Mouse (Mus musculus) spleen, adult 12 weeks (tissue): ENCODE data around the gene Crp.

Experiments used
- DNase-seq: peaks from one replicate; pipeline ENCODE4 v3.0.0; 2022; ENCODE audit warnings: low spot score

Gene Crp

DNA sequence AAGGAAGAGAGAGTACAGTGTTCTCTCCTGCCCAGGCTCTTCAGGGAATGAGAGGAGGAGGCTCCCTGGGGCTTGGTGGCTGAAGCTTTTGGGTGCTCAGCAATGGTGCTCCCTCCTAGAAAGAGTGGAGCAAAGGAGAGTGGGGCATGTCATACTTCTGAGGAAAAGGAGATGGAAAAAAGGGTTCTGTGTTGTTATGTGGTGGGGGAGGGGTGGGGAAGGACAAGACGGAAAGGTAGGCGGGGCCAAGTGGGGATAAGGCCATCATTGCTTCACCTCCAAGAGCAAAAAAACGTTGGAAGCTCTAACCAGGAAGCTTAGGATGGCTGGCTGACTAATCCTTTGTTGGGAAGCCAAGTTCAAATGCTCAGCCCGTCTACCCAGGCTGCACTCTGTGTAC lies 14.1 kb downstream of the Crp start:
- no peak for DNase-seq

DNA sequence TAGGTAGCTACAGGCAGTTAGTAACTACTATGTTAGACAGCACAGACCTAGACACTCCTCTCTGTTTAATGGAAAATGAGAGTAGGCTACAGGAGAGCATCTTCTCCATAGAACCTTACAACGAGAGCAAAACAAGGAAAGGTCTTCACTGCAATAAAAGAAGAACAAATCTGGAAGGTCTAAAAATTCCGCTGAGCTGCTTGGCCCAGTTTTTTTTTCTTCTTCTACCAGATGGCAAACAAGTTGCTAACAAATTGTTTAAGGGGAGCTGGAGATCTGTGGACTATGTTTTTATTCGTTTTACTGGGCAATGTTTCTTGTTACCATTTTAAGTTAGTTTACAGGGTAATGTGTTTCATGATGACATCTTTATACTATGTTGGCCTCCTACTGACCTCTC lies 53.4 kb downstream of the Crp start:
- no peak for DNase-seq

DNA sequence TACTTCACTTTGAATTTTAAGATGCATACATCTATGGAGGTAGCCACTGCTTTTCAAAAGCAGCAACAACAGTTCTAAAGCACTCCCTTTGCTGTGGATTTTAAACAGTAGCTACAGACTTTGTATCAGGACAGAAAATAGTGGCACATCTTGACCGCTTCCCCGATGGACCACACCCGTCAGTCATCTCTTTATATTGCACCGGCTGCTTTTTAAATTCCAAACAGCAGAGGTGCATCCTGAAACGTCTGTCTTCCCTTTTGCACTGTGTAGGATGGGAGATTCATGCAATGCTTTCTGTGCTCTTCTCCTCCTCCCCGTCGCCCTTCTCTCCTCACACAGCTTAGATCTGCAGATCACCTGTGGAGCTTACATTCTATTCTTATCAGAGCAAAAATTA lies 57.3 kb downstream of the Crp start:
- DNase-seq = no peak

DNA sequence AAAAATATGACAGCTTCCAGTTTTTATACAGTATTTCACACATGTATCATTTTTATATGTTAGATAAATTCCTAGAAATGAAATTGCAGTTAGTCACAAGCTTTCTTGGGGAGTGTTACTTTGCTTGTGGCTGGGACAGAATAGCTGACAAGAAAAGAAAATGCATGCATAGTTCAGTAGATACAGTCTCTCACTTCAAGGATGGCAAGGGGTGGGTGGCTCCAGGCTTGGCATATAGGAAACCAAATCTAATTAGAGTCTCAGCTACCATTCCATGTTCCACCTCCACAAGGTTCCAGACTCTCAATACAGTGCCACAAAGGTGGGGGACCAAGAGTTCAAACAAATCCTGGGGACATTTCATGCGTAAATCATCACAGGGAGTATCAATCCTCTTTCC lies 61.7 kb downstream of the Crp start:
- DNase-seq = no peak

DNA sequence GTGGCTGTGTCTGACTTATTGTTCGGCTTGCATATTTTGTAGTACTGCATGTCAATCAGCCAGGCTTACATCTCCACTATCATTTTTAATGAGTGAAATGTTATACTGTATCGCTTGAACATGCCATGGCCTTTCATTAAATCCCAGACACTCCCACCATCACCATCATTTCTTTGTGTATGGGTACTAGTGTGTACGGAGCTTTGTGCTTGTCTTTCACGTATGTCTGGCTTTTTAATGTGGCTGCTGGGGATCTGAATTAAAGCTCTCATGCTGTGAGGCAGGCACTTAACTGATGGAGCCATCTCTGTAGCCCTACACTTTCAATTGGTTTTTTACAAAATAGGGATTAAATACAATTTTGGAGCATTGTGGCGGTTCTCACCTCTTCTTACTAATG lies 81.3 kb downstream of the Crp start:
- no peak for DNase-seq

DNA sequence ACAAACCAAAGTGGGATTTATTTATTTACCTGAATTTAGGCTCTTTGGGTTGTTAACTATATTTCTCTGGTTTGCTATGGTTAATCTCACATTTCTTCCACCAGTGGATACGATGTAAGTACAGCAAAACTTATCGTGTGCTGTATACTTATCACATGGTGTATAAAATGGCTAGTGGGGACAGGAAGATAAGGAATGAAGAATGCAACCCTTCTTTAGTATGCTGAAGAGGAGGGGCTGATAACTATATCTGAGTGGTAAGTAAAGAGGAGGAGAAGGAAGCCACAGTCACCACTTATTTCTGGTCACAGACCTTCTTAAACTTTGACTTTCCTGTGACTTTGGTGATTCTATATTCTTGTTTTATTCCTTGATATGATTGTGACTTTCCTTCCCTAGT lies 87.5 kb downstream of the Crp start:
- DNase-seq = no peak

DNA sequence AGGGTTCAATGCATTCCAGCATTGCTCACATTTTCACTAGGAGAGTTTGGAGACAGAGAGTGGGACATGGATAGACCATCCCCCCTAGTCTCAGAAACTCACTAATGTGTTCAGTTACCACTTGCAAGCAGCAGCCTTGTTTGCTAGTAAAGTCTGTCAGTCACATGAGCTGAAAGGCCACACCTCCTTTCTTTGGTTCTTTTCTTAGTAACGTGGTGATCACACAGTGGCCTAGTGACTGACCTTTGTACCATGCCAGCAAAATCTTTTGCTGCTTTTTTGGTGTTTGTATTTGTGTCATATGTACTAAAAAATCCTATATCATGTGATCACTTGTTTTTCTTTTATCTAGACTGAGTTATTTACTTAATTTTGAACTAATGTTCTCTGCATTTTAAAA lies 88.0 kb downstream of the Crp start:
- DNase-seq = no peak

DNA sequence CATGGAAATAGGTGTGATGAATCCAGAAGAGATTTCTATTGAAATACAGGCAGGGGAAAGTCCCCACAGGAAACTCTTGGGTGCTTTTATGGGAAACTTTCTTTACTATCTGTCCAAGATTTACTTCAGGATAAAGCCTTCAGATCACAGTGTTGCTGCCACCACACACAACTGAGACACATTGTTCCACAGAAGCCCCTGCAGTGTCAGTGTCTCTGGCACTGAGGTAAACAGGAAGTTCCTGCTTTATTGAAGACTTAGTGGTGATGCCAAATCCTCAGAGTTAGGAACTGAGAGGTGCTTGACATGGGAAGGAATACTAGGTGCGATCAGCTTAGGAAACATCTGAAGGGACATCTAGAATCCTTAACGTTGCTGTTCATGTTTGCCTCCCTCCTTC lies 131.1 kb downstream of the Crp start:
- no peak for DNase-seq

DNA sequence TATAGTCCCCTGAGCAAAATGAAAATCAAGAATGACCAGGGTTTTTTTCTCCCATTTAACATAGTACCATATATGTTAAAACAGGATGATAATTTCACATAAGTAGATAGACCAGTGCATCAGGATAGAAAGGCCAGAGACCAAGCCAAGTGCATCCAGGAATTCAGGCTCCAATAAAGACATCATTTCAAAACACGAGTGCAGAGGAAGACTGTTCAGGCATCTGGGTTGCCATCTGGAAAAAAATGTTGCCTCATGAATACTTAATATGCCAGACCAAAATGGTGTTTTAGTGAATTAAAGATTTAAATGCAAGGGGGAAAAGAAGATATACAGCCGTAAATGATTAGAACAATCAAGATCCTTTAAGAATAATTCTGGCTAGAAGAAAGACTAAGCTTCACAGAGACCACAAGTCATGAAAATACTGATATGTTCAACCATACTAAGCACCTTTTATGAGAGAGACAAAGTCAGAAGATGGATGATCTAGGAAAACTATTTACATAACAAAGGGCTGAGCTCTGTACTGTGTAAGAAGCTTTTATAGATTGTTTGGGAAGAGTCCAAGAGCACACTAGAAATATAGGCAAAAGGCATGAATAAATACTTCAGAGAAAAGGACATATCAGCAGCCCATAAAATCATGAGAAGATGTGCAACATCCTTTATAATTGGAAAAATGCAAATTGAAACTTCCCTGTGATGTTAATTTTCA lies 149.3 kb downstream of the Crp start:
- DNase-seq = no peak

DNA sequence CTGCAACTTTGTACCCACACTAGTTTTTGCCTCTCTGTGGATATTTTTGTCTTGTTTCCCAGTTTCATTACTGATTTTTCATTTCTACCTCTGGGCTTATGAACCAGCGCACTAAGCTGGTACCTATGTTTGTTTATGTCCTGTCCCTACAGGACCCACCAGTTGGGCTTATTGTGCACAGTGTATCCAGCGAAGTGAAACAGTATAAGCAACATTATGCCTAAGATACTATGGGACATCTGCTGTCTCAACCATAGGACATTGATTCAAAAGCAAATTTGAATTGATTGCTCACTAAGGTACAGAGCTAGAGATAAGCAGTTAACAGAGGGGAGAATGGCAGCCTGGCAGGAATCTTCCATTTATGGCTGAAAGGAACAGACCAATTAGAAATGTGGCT lies 150.3 kb downstream of the Crp start:
- no peak for DNase-seq

DNA sequence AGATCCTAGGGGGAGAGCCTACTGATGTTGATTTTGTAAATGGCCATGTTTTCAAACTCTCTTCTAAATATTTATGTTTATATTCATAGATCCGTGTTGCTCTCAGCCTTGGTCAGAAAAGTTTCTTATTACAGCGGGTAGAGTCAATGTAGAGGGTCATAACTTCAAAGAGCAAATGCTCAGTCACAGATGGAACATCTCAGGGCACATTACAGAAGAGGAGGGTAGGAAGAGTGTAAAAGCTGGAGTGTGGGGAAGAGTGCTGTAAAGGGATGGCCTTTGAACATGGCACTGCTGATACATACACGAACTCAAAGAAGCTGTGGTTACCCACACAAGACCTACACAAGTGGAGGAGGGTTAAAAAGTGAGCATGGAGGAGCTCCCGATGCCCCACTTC lies 177.4 kb downstream of the Crp start:
- no peak for DNase-seq

DNA sequence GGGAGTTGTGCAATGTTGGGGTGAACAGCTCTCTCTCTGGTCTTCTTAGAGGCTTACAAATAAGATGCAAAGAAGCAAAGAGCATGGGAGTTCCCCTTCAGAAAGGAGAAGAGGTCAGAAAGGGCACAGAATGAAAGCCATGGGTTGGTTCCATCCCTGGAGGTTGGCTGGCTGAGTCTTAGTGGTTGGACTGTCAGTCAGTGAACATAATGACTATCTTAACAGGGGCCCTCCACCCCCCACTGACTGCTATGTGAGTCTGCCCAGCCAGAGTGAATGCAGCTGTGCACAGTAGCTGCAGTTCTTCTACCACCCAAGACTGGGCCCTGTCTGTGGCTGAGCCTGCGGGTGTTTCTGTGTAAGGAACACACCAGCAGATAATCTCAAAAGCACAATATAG lies 178.8 kb downstream of the Crp start:
- DNase-seq = no peak
